Mouse (Mus musculus) hindbrain, embryonic 12.5 days (tissue): ENCODE results near the gene Itgb5. TPM values are rescaled to one million over a fixed set of nuclear protein-coding genes. Genes with fewer than 3 reads are reported as not detected.

Source experiments
- ATAC-seq: fragments of 200-750 bp; cut with Nextera tagmentation; 2 replicates; pipeline ENCODE4 v1.8.0; 2017; ENCODE audit warnings: moderate TSS enrichment; ENCODE audit not compliant: low FRiP score
- H3K27ac ChIP-seq: fragments of 300-500 bp; sonication (generic); 2 replicates; pipeline ENCODE4 v1.5.1; 2016; ENCODE audit warnings: mild to moderate bottlenecking
- H3K27me3 ChIP-seq: fragments of 300-500 bp; sonication (generic); 2 replicates; pipeline ENCODE4 v1.6.1; 2016; ENCODE audit warnings: mild to moderate bottlenecking
- H3K36me3 ChIP-seq: fragments of 300-500 bp; sonication (generic); 2 replicates; pipeline ENCODE4 v1.6.1; 2016; ENCODE audit warnings: mild to moderate bottlenecking
- H3K4me1 ChIP-seq: fragments of 300-500 bp; sonication (generic); 2 replicates; pipeline ENCODE4 v1.6.1; 2016
- H3K4me2 ChIP-seq: fragments of 300-500 bp; sonication (generic); replicated peaks from 2 replicates; pipeline ENCODE4 v1.6.1; 2016; ENCODE audit warnings: mild to moderate bottlenecking
- H3K4me3 ChIP-seq: fragments of 300-500 bp; sonication (generic); 2 replicates; pipeline ENCODE4 v1.5.1; 2016; ENCODE audit warnings: mild to moderate bottlenecking
- H3K9ac ChIP-seq: fragments of 300-500 bp; sonication (generic); 2 replicates; pipeline ENCODE4 v1.6.1; 2016; ENCODE audit warnings: mild to moderate bottlenecking, moderate library complexity
- H3K9me3 ChIP-seq: fragments of 300-500 bp; sonication (generic); replicated peaks from 2 replicates; pipeline ENCODE4 v1.6.1; 2016; ENCODE audit warnings: mild to moderate bottlenecking
- WGBS: fragments of 180-500 bp; shearing (Covaris S2); methylation state at CpG from one replicate; pipeline ENCODE4 v1.1.7; 2016; 5-methylcytosine and 5-hydroxymethylcytosine counted together
- polyA plus RNA-seq: library from polyadenylated mRNA; unstranded; fragments of >200 nt; fragmentation: Nextera tagmentation; extraction: Ambion mirVana; gene quantifications from 2 replicates; pipeline ENCODE4 v1.2.1, GENCODE M21; 2016

Gene Itgb5
- polyA plus RNA-seq, 1 experiment from 2014 or later: 48.9 TPM

DNA sequence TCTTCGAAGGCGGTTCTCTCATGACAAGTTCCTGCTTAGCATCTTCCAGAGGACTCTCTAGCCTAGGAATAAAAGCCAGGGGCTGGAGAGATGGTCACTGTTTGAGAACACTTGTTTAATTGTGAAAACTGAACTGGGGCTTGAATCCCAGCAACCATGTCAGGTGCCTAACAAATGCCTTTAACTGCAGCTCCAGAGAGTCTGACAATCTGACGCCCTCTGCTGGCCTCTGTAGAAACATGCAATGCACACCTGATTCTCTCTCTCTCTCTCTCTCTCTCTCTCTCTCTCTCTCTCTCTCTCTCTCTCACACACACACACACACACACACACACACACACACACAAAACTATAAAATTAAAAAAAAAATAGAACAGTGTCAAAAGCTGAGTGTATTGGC lies 19.5 kb upstream of the Itgb5 start:
- no peak overlapping the region for H3K4me2 ChIP-seq
- no peaks in the 10 kb centered on the region for H3K4me1 ChIP-seq
- no peaks in the 10 kb centered on the region for H3K27me3 ChIP-seq
- H3K9me3 ChIP-seq: no peaks in the 10 kb centered on the region
- WGBS: 66% methylated on average over 3 of the region's 3 CpGs
- H3K9ac ChIP-seq: no peak overlapping the region
- H3K4me3 ChIP-seq: no peak overlapping the region
- no peak overlapping the region for H3K27ac ChIP-seq
- no peak for ATAC-seq
- H3K36me3 ChIP-seq: no peaks in the 10 kb centered on the region

DNA sequence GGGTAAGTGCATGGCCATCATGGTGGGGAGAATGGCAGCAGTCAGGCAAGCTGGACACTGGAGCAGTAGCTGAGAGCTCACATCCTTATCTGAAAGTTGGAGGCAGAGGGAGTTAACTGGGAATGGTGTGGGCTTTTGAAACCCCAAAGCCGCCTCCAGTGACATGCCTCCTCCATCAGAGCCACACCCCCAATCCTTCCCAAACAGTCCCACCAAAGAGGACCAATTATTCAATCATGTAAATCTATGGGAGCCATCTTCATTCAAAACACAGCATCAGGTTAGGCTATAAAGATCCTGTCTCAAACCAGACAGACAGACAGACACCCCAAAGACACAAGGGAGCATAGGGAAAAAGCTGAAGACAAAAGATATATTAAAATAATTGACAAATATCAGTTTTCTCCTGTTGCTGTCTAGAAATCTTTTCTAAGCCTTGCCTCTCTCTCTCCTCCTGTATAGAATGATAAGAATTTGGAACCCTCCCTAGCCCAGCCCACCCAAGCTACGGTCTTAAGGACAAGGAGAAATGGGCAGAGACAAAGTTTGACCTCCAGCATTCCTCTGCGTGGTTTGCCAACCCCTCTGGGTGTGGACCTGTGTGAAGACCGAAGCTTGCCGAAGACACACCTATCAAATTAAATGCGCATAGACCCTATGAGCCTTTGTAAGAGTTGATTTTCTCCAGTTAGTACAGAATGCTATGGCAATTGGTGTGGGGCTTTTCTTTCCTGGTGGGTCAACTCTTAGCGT lies 10.9 kb upstream of the Itgb5 start:
- peaks cover 7% of the 10 kb centered on the region; the same call in 1 of the 2 replicates for H3K27me3 ChIP-seq
- no peaks in the 10 kb centered on the region for H3K36me3 ChIP-seq
- H3K9me3 ChIP-seq: no peaks in the 10 kb centered on the region; the same call in 1 of the 2 replicates
- H3K4me1 ChIP-seq: no peaks in the 10 kb centered on the region
- H3K9ac ChIP-seq: no peak overlapping the region
- ATAC-seq: no peak
- no peak overlapping the region for H3K4me3 ChIP-seq
- no peak overlapping the region for H3K27ac ChIP-seq
- 92% methylated on average over 7 of the region's 7 CpGs for WGBS
- H3K4me2 ChIP-seq: no peak overlapping the region

DNA sequence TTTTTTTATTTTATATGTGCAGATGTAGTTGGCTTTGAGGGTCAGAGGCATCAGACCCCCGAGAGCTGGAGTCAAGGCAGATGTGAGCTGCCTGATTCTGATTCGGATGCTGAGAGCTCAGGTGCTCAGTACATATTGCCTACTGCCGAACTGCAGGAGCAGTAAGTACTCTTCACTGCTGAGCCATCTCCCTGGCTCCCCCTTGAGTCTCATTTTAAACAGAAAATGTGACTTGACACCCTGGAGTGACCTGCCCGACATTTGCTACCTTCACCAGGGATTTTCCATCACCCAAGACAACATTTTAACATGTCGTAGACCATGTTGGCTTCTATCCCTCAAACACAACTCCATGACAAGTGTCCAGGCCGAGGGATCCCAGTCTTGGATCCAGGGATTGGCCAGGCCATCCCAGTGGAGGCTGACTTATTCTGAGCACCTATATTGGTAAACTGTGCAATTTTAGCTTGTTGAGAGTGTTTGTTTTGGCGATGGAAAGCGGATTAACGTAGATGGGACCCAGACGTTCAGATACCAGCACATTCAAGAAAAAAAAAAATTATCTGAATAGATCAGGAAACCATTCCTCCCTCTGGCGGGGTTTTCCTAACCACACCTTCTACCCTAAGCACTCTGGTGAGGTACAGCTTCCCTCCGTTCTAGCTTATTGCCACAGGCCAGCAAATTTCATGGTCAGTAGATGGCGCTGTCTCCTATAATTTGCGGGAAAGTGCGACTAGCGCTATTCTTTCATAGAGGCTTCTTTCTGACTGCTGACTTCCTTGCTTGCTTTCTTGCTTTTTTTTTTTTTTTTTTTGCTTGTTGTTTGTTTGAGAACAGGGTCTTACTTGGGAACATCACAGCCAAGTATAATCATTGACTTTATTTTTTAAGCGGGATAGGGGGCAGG lies 8.9 kb upstream of the Itgb5 start:
- no peak overlapping the region for H3K9ac ChIP-seq
- no peak overlapping the region for H3K27ac ChIP-seq
- H3K4me1 ChIP-seq: no peaks in the 10 kb centered on the region
- 23% methylated on average over 17 of the region's 17 CpGs for WGBS
- no peak for ATAC-seq
- no peaks in the 10 kb centered on the region for H3K36me3 ChIP-seq
- no peak overlapping the region for H3K4me2 ChIP-seq
- no peak overlapping the region for H3K4me3 ChIP-seq
- no peaks in the 10 kb centered on the region; the same call in 1 of the 2 replicates for H3K9me3 ChIP-seq
- H3K27me3 ChIP-seq: peaks cover 7% of the 10 kb centered on the region; the same call in 1 of the 2 replicates

DNA sequence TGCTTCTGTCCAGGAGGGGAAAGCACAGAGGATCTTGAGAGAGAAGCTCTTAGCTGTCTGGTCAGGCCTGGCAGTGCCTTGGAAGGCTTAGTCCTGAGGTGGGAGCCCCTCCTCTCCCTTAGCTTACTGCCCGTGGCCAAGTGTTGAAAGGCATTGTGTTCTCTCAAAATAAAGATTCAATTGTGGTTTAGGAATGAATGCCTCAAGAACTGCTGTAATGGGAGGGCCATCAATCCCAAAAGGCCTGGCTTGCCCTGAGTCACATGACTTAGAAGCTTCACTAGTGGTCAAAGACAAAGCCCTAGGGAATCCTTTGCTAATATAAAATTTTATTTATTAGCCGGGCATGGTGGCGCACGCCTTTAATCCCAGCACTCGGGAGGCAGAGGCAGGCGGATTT lies 4.9 kb upstream of the Itgb5 start:
- Histone ChIP-seq H3K36me3 (no peaks in the 10 kb centered on the region), H3K27me3 (peaks cover 25% of the 10 kb centered on the region), H3K27ac (no peak overlapping the region), H3K4me3 (no peak overlapping the region), H3K4me1 (peaks cover 6% of the 10 kb centered on the region; the same call in 1 of the 2 replicates), H3K4me2 (no peak overlapping the region), H3K9ac (no peak overlapping the region), H3K9me3 (no peaks in the 10 kb centered on the region)
- no peak for ATAC-seq
- 80% methylated on average over 6 of the region's 6 CpGs for WGBS

DNA sequence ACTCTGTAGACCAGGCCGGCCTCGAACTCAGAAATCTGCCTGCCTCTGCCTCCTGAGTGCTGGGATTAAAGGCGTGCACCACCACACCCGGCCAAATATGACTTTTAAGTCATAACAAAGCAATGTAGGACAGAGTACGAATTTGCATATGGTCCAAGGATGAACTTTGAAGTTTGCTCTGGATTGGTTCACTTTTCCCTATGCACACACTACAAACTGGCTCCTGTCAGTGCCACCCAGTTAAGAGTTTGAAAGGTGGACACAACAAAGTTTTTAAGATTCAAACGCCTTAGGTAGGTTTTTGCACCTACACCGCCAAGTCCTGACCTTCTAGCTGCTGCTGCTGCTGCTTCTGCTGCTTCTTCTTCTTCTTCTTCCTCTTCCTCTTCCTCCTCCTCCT lies 969 bp upstream of the Itgb5 start:
- ATAC-seq: no peak
- H3K9me3 ChIP-seq: no peaks in the 10 kb centered on the region
- H3K27ac ChIP-seq: no peak overlapping the region
- WGBS: 92% methylated on average over 7 of the region's 7 CpGs
- H3K4me1 ChIP-seq: peaks cover 22% of the 10 kb centered on the region
- H3K36me3 ChIP-seq: no peaks in the 10 kb centered on the region
- H3K9ac ChIP-seq: no peak overlapping the region
- no peak overlapping the region for H3K4me3 ChIP-seq
- H3K27me3 ChIP-seq: peaks cover 43% of the 10 kb centered on the region
- H3K4me2 ChIP-seq: no peak overlapping the region

DNA sequence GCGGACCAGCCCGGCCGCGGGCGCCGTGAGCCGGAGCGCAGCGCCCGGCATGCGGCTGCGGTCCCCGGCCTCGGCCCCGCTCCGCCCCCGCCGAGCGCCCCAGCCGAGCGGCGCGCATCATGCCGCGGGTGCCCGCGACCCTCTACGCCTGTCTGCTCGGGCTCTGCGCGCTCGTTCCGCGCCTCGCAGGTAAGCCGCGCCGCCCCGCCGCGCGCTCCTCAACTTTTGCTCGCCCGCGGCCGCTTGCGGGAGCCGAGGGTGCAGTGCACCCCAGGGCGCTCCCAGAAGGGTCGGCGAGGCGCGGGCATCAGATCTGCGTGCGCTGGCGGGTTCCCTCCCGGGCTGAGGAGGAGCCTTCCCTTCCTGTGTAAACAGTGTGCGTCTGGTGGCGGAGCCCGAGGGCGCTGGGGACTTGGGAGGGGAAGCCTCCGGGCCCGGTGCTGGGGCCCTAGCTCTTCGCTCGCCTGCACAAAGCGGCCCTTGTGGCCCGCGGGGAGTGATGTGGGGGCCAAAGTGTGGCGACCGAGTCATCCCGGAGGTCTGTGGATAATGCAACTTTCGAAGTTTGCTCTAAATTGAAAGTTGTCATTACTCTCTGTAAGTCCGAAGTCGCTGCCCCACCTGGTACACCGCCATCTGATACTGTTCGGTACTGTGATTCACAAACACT lies 512 bp downstream of the Itgb5 start:
- ATAC-seq: peak; percentile 44
- H3K9me3 ChIP-seq: no peaks in the 10 kb centered on the region
- peak overlapping the region; percentile 99 for H3K4me2 ChIP-seq
- H3K36me3 ChIP-seq: no peaks in the 10 kb centered on the region
- H3K4me1 ChIP-seq: peaks cover 34% of the 10 kb centered on the region
- H3K4me3 ChIP-seq: peak overlapping the region; percentile 73
- WGBS: under 1% methylated on average over 58 of the region's 76 CpGs
- H3K27me3 ChIP-seq: peaks cover 49% of the 10 kb centered on the region
- peak overlapping the region; percentile 57; the same call in 1 of the 2 replicates for H3K27ac ChIP-seq
- H3K9ac ChIP-seq: peak overlapping the region; percentile 74

DNA sequence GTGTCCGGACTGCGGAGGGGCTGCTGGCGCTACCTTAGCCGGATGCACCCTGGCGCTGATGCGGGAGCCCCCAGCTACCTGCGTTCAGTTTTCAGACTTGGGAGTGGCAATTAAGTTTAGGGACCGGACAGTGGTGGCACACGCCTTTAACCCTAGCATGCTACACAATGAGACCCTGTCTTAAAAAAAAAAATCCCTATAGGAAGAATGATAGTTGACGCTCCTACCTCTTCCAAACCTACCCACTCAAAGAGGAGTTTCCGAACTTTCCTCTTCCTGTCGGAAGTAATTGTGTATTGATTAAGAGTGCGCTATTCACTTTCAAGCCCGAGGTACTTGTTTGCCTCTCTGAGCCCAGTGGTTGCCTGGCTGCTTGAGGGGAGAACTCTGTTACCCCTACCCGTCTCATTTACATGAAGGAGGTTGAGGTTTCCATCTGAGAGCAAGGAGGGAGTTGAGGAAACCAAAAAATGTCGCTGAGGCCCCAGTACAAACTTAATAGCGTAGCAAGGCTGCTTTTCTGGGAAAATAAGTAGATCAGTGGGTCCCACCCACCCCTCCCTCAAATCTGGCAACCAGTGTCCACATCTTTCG lies 1.1 kb downstream of the Itgb5 start:
- H3K27me3 ChIP-seq: peaks cover 55% of the 10 kb centered on the region
- H3K36me3 ChIP-seq: no peaks in the 10 kb centered on the region
- WGBS: 1% methylated on average over 18 of the region's 18 CpGs
- no peak overlapping the region for H3K27ac ChIP-seq
- no peaks in the 10 kb centered on the region for H3K9me3 ChIP-seq
- H3K4me2 ChIP-seq: peak overlapping the region; percentile 99
- peak overlapping the region; percentile 74 for H3K9ac ChIP-seq
- H3K4me3 ChIP-seq: peak overlapping the region; percentile 73
- H3K4me1 ChIP-seq: peaks cover 34% of the 10 kb centered on the region
- ATAC-seq: no peak

DNA sequence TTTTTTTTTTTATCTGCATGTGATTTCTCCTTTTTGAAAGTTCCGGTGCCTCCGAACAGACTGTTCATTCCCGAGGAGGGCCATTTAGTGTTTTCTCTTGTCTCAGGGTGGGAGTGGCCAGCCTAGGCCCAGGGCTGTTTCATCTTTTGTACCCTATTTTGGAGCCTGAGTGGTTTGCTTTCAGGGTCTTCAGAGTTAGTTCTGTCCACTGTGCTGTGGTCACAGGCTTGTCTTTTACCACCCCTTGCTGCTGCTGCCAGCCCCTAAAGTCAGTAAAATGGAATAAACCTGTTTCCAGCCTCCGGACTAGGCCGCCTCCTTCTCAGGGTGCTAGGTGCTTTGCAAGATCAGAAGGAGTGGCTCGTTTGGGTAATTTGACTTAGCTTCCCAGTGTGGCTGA lies 2.6 kb downstream of the Itgb5 start:
- H3K4me2 ChIP-seq: peak overlapping the region; percentile 56
- H3K9ac ChIP-seq: no peak overlapping the region
- 55% methylated on average over 6 of the region's 6 CpGs for WGBS
- peak overlapping the region; percentile 30; the same call in 1 of the 2 replicates for H3K27ac ChIP-seq
- peaks cover 34% of the 10 kb centered on the region for H3K4me1 ChIP-seq
- no peak overlapping the region for H3K4me3 ChIP-seq
- H3K36me3 ChIP-seq: no peaks in the 10 kb centered on the region
- ATAC-seq: no peak
- peaks cover 52% of the 10 kb centered on the region for H3K27me3 ChIP-seq
- no peaks in the 10 kb centered on the region for H3K9me3 ChIP-seq

DNA sequence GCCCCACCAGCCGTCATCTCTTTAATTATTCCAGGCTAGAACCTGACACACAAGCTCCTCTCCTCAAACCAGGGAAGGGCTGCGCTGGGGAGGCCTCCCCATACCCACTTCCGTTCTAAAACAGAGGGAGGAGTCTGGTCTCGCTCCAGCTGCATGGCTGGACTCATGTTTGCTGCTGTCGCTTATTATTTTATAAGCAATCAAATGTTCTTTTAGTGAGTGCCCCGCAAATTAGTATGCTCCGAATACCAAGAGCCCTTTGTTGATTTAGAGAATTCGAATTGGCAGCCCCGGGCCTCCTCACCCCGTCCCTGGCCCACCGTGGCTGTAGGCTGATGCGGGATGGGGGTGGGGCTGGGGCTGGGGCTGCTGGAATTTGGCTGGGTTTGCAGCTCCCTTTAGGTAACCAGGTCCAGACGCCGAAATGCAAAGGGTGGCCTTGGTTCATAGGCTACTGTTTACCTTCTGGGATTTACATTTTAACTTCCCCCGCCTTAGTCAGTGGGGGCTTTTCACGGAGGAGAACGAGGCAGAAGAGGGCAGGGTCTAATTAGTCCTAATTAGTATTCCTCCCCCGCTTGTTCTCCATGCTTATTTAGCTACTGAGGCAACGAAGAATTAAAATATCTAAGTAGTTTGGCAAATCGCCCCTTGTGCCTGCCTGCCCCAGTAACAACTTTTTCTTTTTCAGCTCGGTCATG lies 3.4 kb downstream of the Itgb5 start:
- Histone ChIP-seq H3K4me3 (peak overlapping the region; percentile 20), H3K4me2 (peak overlapping the region; percentile 56), H3K27me3 (peaks cover 49% of the 10 kb centered on the region), H3K36me3 (no peaks in the 10 kb centered on the region), H3K4me1 (peaks cover 34% of the 10 kb centered on the region), H3K27ac (peak overlapping the region; percentile 30), H3K9me3 (no peaks in the 10 kb centered on the region), H3K9ac (0 out of 2 replicates have a peak overlapping the region, but pooled peaks have one; percentile 23)
- 2% methylated on average over 21 of the region's 21 CpGs for WGBS
- ATAC-seq: peak; percentile 53

DNA sequence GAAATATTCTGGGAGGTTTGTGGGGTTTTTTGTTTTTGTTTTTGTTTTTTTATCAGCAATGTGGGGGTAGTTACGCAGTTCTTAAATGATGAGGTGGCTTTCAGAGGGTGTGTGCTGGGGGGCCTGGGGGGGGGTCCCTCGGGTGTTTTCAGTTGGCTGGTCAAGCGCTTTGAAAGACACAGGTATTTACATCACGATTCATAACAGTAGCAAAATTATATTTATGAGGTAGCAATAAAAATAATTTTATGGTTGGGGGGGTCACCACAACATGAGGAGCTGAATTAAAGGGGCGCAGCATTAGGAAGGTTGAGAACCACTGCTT lies 3.9 kb downstream of the Itgb5 start:
- 6% methylated on average over 5 of the region's 5 CpGs for WGBS
- peaks cover 46% of the 10 kb centered on the region for H3K27me3 ChIP-seq
- 0 out of 2 replicates have a peak, but pooled peaks have one; percentile 3 for ATAC-seq
- peak overlapping the region; percentile 56 for H3K4me2 ChIP-seq
- H3K27ac ChIP-seq: peak overlapping the region; percentile 30; the same call in 1 of the 2 replicates
- peak overlapping the region; percentile 23; the same call in 1 of the 2 replicates for H3K4me3 ChIP-seq
- 0 out of 2 replicates have a peak overlapping the region, but pooled peaks have one; percentile 23 for H3K9ac ChIP-seq
- H3K36me3 ChIP-seq: no peaks in the 10 kb centered on the region
- H3K9me3 ChIP-seq: no peaks in the 10 kb centered on the region
- H3K4me1 ChIP-seq: peaks cover 34% of the 10 kb centered on the region
